Mouse (Mus musculus): Measurements from ENCODE around the gene Mgat5b.

- TF ChIP-seq POLR2A (IDR thresholded peaks at IDR 0.05; ENCODE audit: insufficient read depth, low read length) (no peak), EP300 (IDR thresholded peaks at IDR 0.05; ENCODE audit: insufficient read depth, low read depth, low read length) (no peak)
These were observed 16.2 kb downstream of the Mgat5b start for GRCm38 (mm10) chr11:116934862-116935261.
